Mouse (Mus musculus) liver, adult 2 months (tissue): Measurements from ENCODE around the gene 9330159F19Rik.

ENCODE experiments used
- CTCF ChIP-seq: fragments of 200-500 bp; IDR thresholded peaks from 2 replicates; pipeline ENCODE4 v1.5.1; 2011; ENCODE audit warnings: low read depth, low read length, control low read depth
- POLR2A ChIP-seq: fragments of 200-500 bp; IDR thresholded peaks from 2 replicates; pipeline ENCODE4 v1.6.1; 2011; ENCODE audit warnings: low read length, control low read depth; ENCODE audit not compliant: insufficient read depth; ENCODE audit errors: extremely low read depth

- TF ChIP-seq POLR2A = no peak
- peak; percentile 39 for TF ChIP-seq CTCF
Measured at GRCm38 (mm10) chr10:29206730-29207129, 4.7 kb upstream of the 9330159F19Rik start.
